Mouse (Mus musculus) brain, embryonic 14.5 days (tissue): ENCODE data around the gene Pltp.

Experiments used
- CTCF ChIP-seq: fragments of 200-500 bp; IDR thresholded peaks from 2 replicates; pipeline ENCODE4 v1.5.1; 2012; ENCODE audit warnings: inconsistent platforms, mild to moderate bottlenecking, moderate library complexity, borderline replicate concordance; ENCODE audit not compliant: insufficient read depth, insufficient read length; ENCODE audit errors: extremely low read depth
- POLR2A ChIP-seq: fragments of 200-500 bp; IDR thresholded peaks from 2 replicates; pipeline ENCODE4 v1.6.1; 2012; ENCODE audit warnings: mild to moderate bottlenecking, inconsistent platforms, borderline replicate concordance; ENCODE audit not compliant: poor library complexity, insufficient read depth, insufficient read length, severe bottlenecking; ENCODE audit errors: extremely low read depth

- TF ChIP-seq POLR2A = no peak
- no peak for TF ChIP-seq CTCF
These were observed 25.1 kb upstream of the Pltp start for GRCm38 (mm10) chr2:164882619-164883018.
